Mouse (Mus musculus): ENCODE data around the gene Cep170. TPM values are rescaled to one million over a fixed set of nuclear protein-coding genes. Genes with fewer than 3 reads are reported as not detected.

Gene Cep170
- polyA plus RNA-seq, 1 experiment from 2014 or later = 9.4 TPM

DNA sequence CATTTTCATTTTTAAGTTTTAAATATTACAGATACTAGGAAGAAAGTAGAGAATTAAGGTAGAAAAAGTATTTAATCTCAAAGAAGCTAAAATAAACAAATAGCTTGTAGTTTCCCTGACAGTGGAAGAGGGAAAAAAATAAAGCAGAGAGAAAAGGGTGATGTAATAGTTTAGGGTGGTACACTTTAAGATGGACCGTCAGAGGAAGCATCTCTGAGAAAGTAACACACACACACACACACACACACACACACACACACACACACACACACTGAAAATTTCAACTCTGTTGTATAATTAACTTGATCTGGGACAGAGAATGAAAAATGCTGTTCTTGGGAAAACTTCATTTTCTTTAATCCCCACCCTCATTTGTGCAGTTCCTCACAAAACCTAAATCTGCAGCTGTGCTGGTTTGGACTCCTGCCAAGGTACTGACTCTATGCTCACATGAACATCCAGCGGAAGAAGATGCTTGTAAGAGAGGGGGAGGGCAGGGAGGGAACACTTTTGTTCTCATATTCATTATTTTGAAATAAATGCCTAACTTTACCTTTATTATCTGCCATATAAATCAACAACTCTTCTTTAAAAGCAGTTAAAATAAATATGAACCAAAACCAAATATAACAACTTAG is 13.0 kb downstream of the Cep170 start:
- no peaks in the 10 kb centered on the region for H3K36me3 ChIP-seq
- no peak overlapping the region for H3K9ac ChIP-seq
- WGBS (ENCODE audit: insufficient replicate concordance) = 62% methylated on average over 2 of the region's 2 CpGs
- ATAC-seq = no peak
- H3K4me3 ChIP-seq = no peak overlapping the region
- no peaks in the 10 kb centered on the region for H3K27me3 ChIP-seq (replicated peaks)
- H3K9me3 ChIP-seq (replicated peaks) = no peaks in the 10 kb centered on the region
- H3K4me2 ChIP-seq = no peak overlapping the region
- peaks cover 9% of the 10 kb centered on the region; the same call in 1 of the 2 replicates for H3K4me1 ChIP-seq
- H3K27ac ChIP-seq = no peak overlapping the region

- Histone ChIP-seq H3K9ac (no peak overlapping the region), H3K27me3 (replicated peaks) (no peaks in the 10 kb centered on the region), H3K36me3 (no peaks in the 10 kb centered on the region), H3K4me1 (peaks cover 9% of the 10 kb centered on the region; the same call in 1 of the 2 replicates), H3K4me2 (no peak overlapping the region), H3K9me3 (replicated peaks) (no peaks in the 10 kb centered on the region), H3K4me3 (no peak overlapping the region), H3K27ac (no peak overlapping the region)
- ATAC-seq = no peak
Measured at GRCm38 (mm10) chr1:176798673-176799072, 15.2 kb downstream of the Cep170 start.

DNA sequence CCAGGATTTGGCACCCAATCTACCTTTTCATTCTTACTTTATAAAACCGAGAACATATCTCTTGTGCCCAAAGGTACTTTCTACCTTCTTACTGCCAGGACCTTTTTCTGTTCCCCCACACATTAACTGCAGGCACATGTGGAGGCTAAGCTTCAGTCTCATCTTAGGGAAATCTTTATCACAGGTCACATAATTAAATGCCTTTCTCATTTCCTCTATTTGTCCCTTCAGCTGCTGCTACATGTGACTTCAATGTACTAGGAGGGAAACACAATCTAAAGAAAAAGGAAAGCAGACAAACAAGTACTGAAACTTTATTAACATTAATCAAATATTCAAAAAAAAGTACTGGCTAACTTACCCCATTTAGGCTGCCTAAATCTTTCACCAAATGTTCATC is 21.7 kb downstream of the Cep170 start:
- ATAC-seq = no peak
- H3K9me3 ChIP-seq (replicated peaks) = no peaks in the 10 kb centered on the region
- H3K36me3 ChIP-seq = peaks cover 21% of the 10 kb centered on the region
- no peaks in the 10 kb centered on the region for H3K4me1 ChIP-seq
- H3K9ac ChIP-seq = no peak overlapping the region
- no peak overlapping the region for H3K4me2 ChIP-seq
- H3K27me3 ChIP-seq (replicated peaks) = no peaks in the 10 kb centered on the region
- H3K27ac ChIP-seq = no peak overlapping the region
- H3K4me3 ChIP-seq = no peak overlapping the region
- WGBS (ENCODE audit: insufficient replicate concordance) = 83% methylated on average over 1 of the region's 1 CpGs

GRCm38 (mm10) chr1:176789326-176789725 is 24.5 kb downstream of the Cep170 start:
- Histone ChIP-seq H3K9me3 (replicated peaks) (no peaks in the 10 kb centered on the region), H3K4me1 (no peaks in the 10 kb centered on the region), H3K36me3 (peaks cover 30% of the 10 kb centered on the region), H3K4me2 (no peak overlapping the region), H3K27me3 (replicated peaks) (no peaks in the 10 kb centered on the region), H3K27ac (no peak overlapping the region), H3K9ac (no peak overlapping the region), H3K4me3 (no peak overlapping the region)
- ATAC-seq = no peak
- WGBS (ENCODE audit: insufficient replicate concordance) = 81% methylated on average over 7 of the region's 7 CpGs

GRCm38 (mm10) chr1:176774533-176774932 is 39.3 kb downstream of the Cep170 start:
- Histone ChIP-seq H3K27ac (no peak overlapping the region), H3K27me3 (replicated peaks) (no peaks in the 10 kb centered on the region), H3K9ac (no peak overlapping the region), H3K9me3 (replicated peaks) (no peaks in the 10 kb centered on the region), H3K4me1 (no peaks in the 10 kb centered on the region), H3K4me3 (no peak overlapping the region), H3K4me2 (no peak overlapping the region), H3K36me3 (peaks cover 29% of the 10 kb centered on the region)
- WGBS (ENCODE audit: insufficient replicate concordance) = 85% methylated on average over 4 of the region's 4 CpGs
- ATAC-seq = no peak

GRCm38 (mm10) chr1:176762295-176762694 is 51.6 kb downstream of the Cep170 start:
- Histone ChIP-seq H3K4me2 (no peak overlapping the region), H3K27me3 (replicated peaks) (no peaks in the 10 kb centered on the region), H3K36me3 (peaks cover 20% of the 10 kb centered on the region), H3K9me3 (replicated peaks) (no peaks in the 10 kb centered on the region), H3K4me3 (no peak overlapping the region), H3K27ac (no peak overlapping the region), H3K4me1 (no peaks in the 10 kb centered on the region), H3K9ac (no peak overlapping the region)
- no peak for ATAC-seq
- WGBS (ENCODE audit: insufficient replicate concordance) = 78% methylated on average over 2 of the region's 2 CpGs

DNA sequence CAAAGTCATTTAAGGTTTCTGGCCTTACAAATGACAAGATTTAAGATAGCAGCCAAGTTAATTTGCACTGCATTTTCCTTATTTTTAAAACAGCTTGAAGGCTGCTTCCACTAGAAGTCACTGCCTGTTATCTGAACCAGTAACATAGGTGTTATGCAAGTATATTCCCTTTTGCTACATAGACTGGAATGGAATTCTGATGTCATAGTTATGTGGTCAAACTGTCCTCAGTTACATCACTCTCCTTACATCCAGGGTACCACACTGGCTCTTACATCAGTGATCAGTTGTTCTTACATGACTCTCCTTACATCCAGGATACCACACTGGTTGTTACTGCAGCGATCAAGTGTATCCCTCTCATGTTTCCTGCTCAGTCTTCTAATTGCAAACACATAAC is 53.2 kb downstream of the Cep170 start:
- ATAC-seq = no peak
- H3K27me3 ChIP-seq (replicated peaks) = no peaks in the 10 kb centered on the region
- H3K4me1 ChIP-seq = no peaks in the 10 kb centered on the region
- H3K36me3 ChIP-seq = peaks cover 35% of the 10 kb centered on the region
- H3K4me2 ChIP-seq = no peak overlapping the region
- no peak overlapping the region for H3K27ac ChIP-seq
- WGBS (ENCODE audit: insufficient replicate concordance) = 78% methylated on average over 1 of the region's 1 CpGs
- no peaks in the 10 kb centered on the region for H3K9me3 ChIP-seq (replicated peaks)
- no peak overlapping the region for H3K4me3 ChIP-seq
- H3K9ac ChIP-seq = no peak overlapping the region

DNA sequence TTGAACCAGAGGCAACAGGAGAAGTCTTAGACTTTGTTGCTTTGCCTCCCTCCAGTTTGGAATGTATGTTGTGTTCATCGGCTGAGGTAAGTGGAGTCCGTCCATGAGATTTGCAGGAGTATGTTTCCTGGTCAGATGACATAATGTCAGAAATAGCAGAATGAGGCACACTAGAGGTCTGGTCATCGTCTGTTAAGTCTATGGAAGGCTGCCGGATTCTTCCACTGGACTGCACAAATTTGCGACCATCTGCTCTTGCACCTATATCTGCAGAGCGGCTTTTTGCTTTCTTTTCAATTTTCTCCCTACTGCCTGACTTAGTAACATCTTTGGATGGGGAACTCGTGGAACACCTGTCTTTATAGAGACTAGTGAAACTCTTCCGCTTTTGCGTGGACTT is 58.3 kb downstream of the Cep170 start:
- Histone ChIP-seq H3K4me1 (no peaks in the 10 kb centered on the region), H3K27me3 (replicated peaks) (no peaks in the 10 kb centered on the region), H3K4me2 (no peak overlapping the region), H3K9me3 (replicated peaks) (no peaks in the 10 kb centered on the region), H3K9ac (no peak overlapping the region), H3K4me3 (no peak overlapping the region), H3K27ac (no peak overlapping the region), H3K36me3 (peaks cover 44% of the 10 kb centered on the region)
- WGBS (ENCODE audit: insufficient replicate concordance) = 89% methylated on average over 9 of the region's 9 CpGs
- ATAC-seq = no peak

DNA sequence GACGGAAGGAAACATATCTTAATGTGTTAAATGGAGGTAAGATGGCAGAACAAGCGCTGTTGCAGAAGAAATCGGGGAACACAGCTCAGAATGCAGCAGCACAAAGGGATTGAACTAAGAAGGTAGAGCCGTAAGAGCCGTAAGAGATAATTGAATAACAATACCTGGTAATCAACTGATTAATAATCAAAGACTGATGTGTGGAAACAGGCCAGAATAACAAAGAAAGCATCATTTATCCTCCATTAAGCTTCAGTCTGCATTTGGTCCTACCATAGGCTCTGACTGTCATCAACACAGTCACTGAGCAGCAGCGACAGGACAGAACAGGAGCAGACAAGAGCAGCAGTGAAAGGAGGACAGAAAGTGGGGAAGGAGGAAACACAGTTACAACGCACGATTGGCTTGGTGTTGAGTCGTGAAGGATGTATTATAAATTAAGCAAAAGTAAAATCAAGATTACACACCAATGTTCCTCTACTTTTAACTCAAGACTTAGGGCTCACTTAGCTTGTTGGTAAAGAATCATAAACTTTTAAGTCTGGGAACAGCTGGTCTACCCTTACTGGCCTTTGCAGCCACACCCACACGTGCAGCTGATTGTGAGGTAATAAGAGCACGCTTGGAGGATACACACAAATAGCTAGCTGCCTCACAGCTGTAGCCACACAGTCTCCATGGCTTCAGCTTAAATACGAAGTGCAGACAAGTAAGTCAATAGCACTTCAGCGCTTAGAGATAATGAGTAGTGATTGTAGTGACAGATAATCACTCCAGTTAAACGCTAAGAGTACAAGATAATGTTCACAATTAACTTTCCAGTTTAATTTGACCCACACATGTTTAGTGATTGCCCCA is 59.8 kb downstream of the Cep170 start:
- ATAC-seq = no peak

GRCm38 (mm10) chr1:176749708-176750107 is 64.2 kb downstream of the Cep170 start:
- Histone ChIP-seq H3K9ac (no peak overlapping the region), H3K4me3 (no peak overlapping the region), H3K9me3 (replicated peaks) (no peaks in the 10 kb centered on the region), H3K4me1 (no peaks in the 10 kb centered on the region), H3K27me3 (replicated peaks) (no peaks in the 10 kb centered on the region), H3K4me2 (no peak overlapping the region), H3K27ac (no peak overlapping the region), H3K36me3 (peaks cover 14% of the 10 kb centered on the region; the same call in 1 of the 2 replicates)
- WGBS (ENCODE audit: insufficient replicate concordance) = 78% methylated on average over 7 of the region's 7 CpGs
- ATAC-seq = no peak

More for the DNA sequence above, 59.8 kb downstream of the Cep170 start:
- no peaks in the 10 kb centered on the region for H3K4me1 ChIP-seq
- 80% methylated on average over 14 of the region's 14 CpGs for WGBS (ENCODE audit: insufficient replicate concordance)
- H3K27ac ChIP-seq = no peak overlapping the region
- no peak overlapping the region for H3K9ac ChIP-seq
- H3K9me3 ChIP-seq (replicated peaks) = no peaks in the 10 kb centered on the region
- H3K27me3 ChIP-seq (replicated peaks) = no peaks in the 10 kb centered on the region
- no peak overlapping the region for H3K4me2 ChIP-seq
- peaks cover 42% of the 10 kb centered on the region for H3K36me3 ChIP-seq
- no peak overlapping the region for H3K4me3 ChIP-seq

DNA sequence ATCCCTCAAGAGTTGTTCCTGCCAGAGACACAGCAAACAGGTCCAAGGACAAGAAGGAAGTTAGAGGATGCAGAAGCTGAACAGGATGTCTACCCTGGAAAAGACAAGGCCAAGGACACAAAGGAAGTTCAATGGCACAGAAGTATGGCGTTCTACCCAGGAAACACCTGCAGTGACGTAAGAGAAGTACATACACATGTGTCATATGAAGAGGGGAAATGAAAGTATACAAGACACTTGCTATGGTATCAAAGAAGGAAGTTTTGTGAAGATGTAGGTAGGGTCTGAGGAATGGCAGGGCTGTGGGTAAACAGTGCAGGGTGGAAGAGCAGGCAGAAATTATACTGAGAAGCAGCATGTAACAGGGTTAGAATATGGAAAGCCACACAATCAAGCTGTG is 81.0 kb downstream of the Cep170 start:
- 77% methylated on average over 2 of the region's 2 CpGs for WGBS (ENCODE audit: insufficient replicate concordance)
- no peaks in the 10 kb centered on the region for H3K4me1 ChIP-seq
- no peak overlapping the region for H3K27ac ChIP-seq
- no peaks in the 10 kb centered on the region for H3K27me3 ChIP-seq (replicated peaks)
- H3K36me3 ChIP-seq = peaks cover 37% of the 10 kb centered on the region
- no peak overlapping the region for H3K9ac ChIP-seq
- ATAC-seq = no peak
- H3K4me3 ChIP-seq = no peak overlapping the region
- no peaks in the 10 kb centered on the region for H3K9me3 ChIP-seq (replicated peaks)
- no peak overlapping the region for H3K4me2 ChIP-seq

GRCm38 (mm10) chr1:176730528-176730927 is 83.3 kb downstream of the Cep170 start:
- Histone ChIP-seq H3K9me3 (replicated peaks) (no peaks in the 10 kb centered on the region), H3K9ac (no peak overlapping the region), H3K27ac (no peak overlapping the region), H3K4me1 (no peaks in the 10 kb centered on the region), H3K36me3 (peaks cover 20% of the 10 kb centered on the region), H3K4me3 (no peak overlapping the region), H3K27me3 (replicated peaks) (no peaks in the 10 kb centered on the region), H3K4me2 (no peak overlapping the region)
- ATAC-seq = no peak
- 50% methylated on average over 2 of the region's 2 CpGs for WGBS (ENCODE audit: insufficient replicate concordance)

Data from liver, embryonic 12.5 days (tissue).